ENCODE assay signal across 11 mouse cellular contexts in genomic region chr19:11184121-11184520, GRCm38 (mm10). TPM values are rescaled to one million over a fixed set of nuclear protein-coding genes. Genes with fewer than 3 reads are reported as not detected.
DNase-seq lines count a peak whose midpoint lies in the region; ATAC-seq and TF ChIP-seq lines count a peak whose summit lies in the region.
"Had no signal": no experiment of that assay in that cellular context is flagged by ENCODE, and none has a peak within 500 bp of the region (broad histone marks: within the 10 kb centered on the region; RNA-seq: fewer than 3 reads in every experiment).

No protein-coding gene starts in this region.

- TF ChIP-seq EP300 in MEL (IDR thresholded peaks at IDR 0.05; ENCODE audit: low read depth in 1 of 2, low read length in 2 of 2), result no peak

- H3K27ac ChIP-seq in MEL (ENCODE audit: control insufficient read depth, low read depth, low read length), result no peak overlapping the region
- no peak overlapping the region for H3K27ac ChIP-seq in forebrain, embryonic 13.5 days

- no peaks in the 10 kb centered on the region for H3K36me3 ChIP-seq in MEL (ENCODE audit: control insufficient read depth in 1 of 2, insufficient read depth in 2 of 2, low read length in 2 of 2)
- no peaks in the 10 kb centered on the region for H3K36me3 ChIP-seq in forebrain, embryonic 13.5 days (ENCODE audit: poor library complexity, severe bottlenecking)

- H3K9me3 ChIP-seq in MEL (replicated peaks; ENCODE audit: insufficient read depth, low read length), result no peaks in the 10 kb centered on the region
- no peaks in the 10 kb centered on the region for H3K9me3 ChIP-seq in forebrain, embryonic 13.5 days (replicated peaks)

- H3K9ac ChIP-seq in MEL (ENCODE audit: control insufficient read depth, low read depth, low read length, poor library complexity, severe bottlenecking), result no peak overlapping the region
- H3K9ac ChIP-seq in forebrain, embryonic 13.5 days, result no peak overlapping the region

- peak; percentile 32 for DNase-seq in layer of hippocampus, adult 11-12 months (ENCODE audit: low spot score)
- no peak for DNase-seq in layer of hippocampus, postnatal 36 days
- DNase-seq in MEL (ENCODE audit: low read depth, low spot score), result peak; percentile 19
- peak; percentile 5 for DNase-seq in brain, embryonic 14.5 days (ENCODE audit: low read depth)
- peak; percentile 20 for DNase-seq in lung, postnatal 25 days (ENCODE audit: low spot score)
- DNase-seq in cerebellum, adult 18-20 months, result no peak

- H3K4me2 ChIP-seq in forebrain, embryonic 13.5 days, result no peak overlapping the region

- H3K27me3 ChIP-seq in MEL (ENCODE audit: control insufficient read depth in 1 of 2, insufficient read depth in 2 of 2, low read length in 2 of 2), result no peaks in the 10 kb centered on the region
- no peaks in the 10 kb centered on the region for H3K27me3 ChIP-seq in forebrain, embryonic 13.5 days

- 18% methylated on average over 5 of the region's 5 CpGs for WGBS in forebrain, embryonic 13.5 days

- peak; percentile 21 to 32 (median 26); a peak in 3 of 6 replicates for TF ChIP-seq CTCF in MEL (IDR thresholded peaks at IDR 0.05 in 2 of 3, conservative IDR thresholded peaks at IDR 0.05 in 1 of 3; ENCODE audit: control insufficient read depth in 1 of 3, insufficient read depth in 1 of 3, low read depth in 2 of 3, low read length in 3 of 3, poor library complexity in 1 of 3, severe bottlenecking in 1 of 3)
- peak; percentile 17; the same call in 1 of the 2 replicates for TF ChIP-seq CTCF in brain, embryonic 14.5 days (IDR thresholded peaks at IDR 0.05; ENCODE audit: borderline replicate concordance, extremely low read depth, insufficient read depth, insufficient read length)

- peak; percentile 36 for TF ChIP-seq RAD21 in MEL (IDR thresholded peaks at IDR 0.05; ENCODE audit: low read depth, low read length)

- no peak for TF ChIP-seq POLR2A in MEL (IDR thresholded peaks at IDR 0.05; ENCODE audit: control insufficient read depth in 1 of 2, insufficient read depth in 1 of 2, low read depth in 1 of 2, low read length in 2 of 2, poor library complexity in 1 of 2)
- TF ChIP-seq POLR2A in brain, embryonic 14.5 days (IDR thresholded peaks at IDR 0.05; ENCODE audit: borderline replicate concordance, extremely low read depth, insufficient read depth, insufficient read length, poor library complexity, severe bottlenecking), result no peak

- no peaks in the 10 kb centered on the region for H3K79me2 ChIP-seq in MEL (ENCODE audit: control insufficient read depth, insufficient read depth, low read length, poor library complexity)

- no peak for ATAC-seq in forebrain, embryonic 13.5 days
- ATAC-seq in cerebellum, adult (ENCODE audit: insufficient number of reproducible peaks, low FRiP score, low TSS enrichment), result no peak

- H3K4me3 ChIP-seq in MEL (ENCODE audit: control insufficient read depth in 1 of 2, insufficient read depth in 1 of 2, low read depth in 2 of 2, low read length in 2 of 2), result no peak overlapping the region
- H3K4me3 ChIP-seq in forebrain, embryonic 13.5 days, result no peak overlapping the region

- H3K4me1 ChIP-seq in MEL (ENCODE audit: control insufficient read depth in 1 of 2, insufficient read depth in 2 of 2, low read length in 2 of 2), result no peaks in the 10 kb centered on the region
- H3K4me1 ChIP-seq in forebrain, embryonic 13.5 days, result no peaks in the 10 kb centered on the region

TF ChIP-seq in MEL, 35 proteins besides CTCF, POLR2A, EP300 and RAD21:
- TF ChIP-seq SMC3 (IDR thresholded peaks at IDR 0.05; ENCODE audit: low read depth, low read length) (0 out of 2 replicates have a peak, but pooled peaks have one; percentile 9), RCOR1 (IDR thresholded peaks at IDR 0.05; ENCODE audit: low read depth, low read length) (no peak)

RNA-seq across cellular contexts. Expression of gene Ms4a13, which starts 12.4 kb away (rescaled TPM):
- total RNA-seq in layer of hippocampus, postnatal 36 days (2021), result not detected
- not detected in 2 replicates for total RNA-seq in MEL (2012; rRNA removed)
- not detected for polyA plus RNA-seq in MEL (2012; ENCODE audit: insufficient read depth in 1 of 2, insufficient read length in 2 of 2, low read depth in 1 of 2, low replicate concordance in 2 of 2, missing spikeins in 1 of 2)
- polyA plus RNA-seq in brain, embryonic 14.5 days (2012; rRNA removed), result not detected in 2 replicates
- not detected in 2 replicates for polyA plus RNA-seq in forebrain, embryonic 13.5 days (2015; fragmentation: Nextera tagmentation; extraction: Ambion mirVana)
- total RNA-seq: layer of hippocampus, adult 18-20 months had no signal
- polyA plus RNA-seq: embryonic facial prominence, embryonic 14.5 days; neural tube, embryonic 11.5 days had no signal

RNA-seq across cellular contexts. Expression of gene 1700025F22Rik, which starts 19.0 kb away (rescaled TPM):
- total RNA-seq in layer of hippocampus, postnatal 36 days (2021), result not detected
- total RNA-seq in MEL (2012; rRNA removed), result not detected in 2 replicates
- polyA plus RNA-seq in MEL (2012; ENCODE audit: insufficient read depth in 1 of 2, insufficient read length in 2 of 2, low read depth in 1 of 2, low replicate concordance in 2 of 2, missing spikeins in 1 of 2), result not detected
- not detected in 2 replicates for polyA plus RNA-seq in brain, embryonic 14.5 days (2012; rRNA removed)
- polyA plus RNA-seq in forebrain, embryonic 13.5 days (2015; fragmentation: Nextera tagmentation; extraction: Ambion mirVana), result not detected in 2 replicates
- total RNA-seq: layer of hippocampus, adult 18-20 months had no signal
- polyA plus RNA-seq: embryonic facial prominence, embryonic 14.5 days; neural tube, embryonic 11.5 days had no signal

RNA-seq across cellular contexts. Expression of gene Ms4a12, which starts 48.1 kb away (rescaled TPM):
- total RNA-seq in layer of hippocampus, postnatal 36 days (2021), result not detected
- total RNA-seq in MEL (2012; rRNA removed), result not detected in 2 replicates
- not detected for polyA plus RNA-seq in MEL (2012; ENCODE audit: insufficient read depth in 1 of 2, insufficient read length in 2 of 2, low read depth in 1 of 2, low replicate concordance in 2 of 2, missing spikeins in 1 of 2)
- not detected in 2 replicates for polyA plus RNA-seq in brain, embryonic 14.5 days (2012; rRNA removed)
- not detected in 2 replicates for polyA plus RNA-seq in forebrain, embryonic 13.5 days (2015; fragmentation: Nextera tagmentation; extraction: Ambion mirVana)
- total RNA-seq: layer of hippocampus, adult 18-20 months had no signal
- polyA plus RNA-seq: embryonic facial prominence, embryonic 14.5 days; neural tube, embryonic 11.5 days had no signal

RNA-seq across cellular contexts. Expression of gene 1700017D01Rik, which starts 53.4 kb away (rescaled TPM):
- total RNA-seq in layer of hippocampus, postnatal 36 days (2021), result not detected
- not detected in 2 replicates for total RNA-seq in MEL (2012; rRNA removed)
- polyA plus RNA-seq in MEL (2012; ENCODE audit: insufficient read depth in 1 of 2, insufficient read length in 2 of 2, low read depth in 1 of 2, low replicate concordance in 2 of 2, missing spikeins in 1 of 2), result not detected
- not detected in 2 replicates for polyA plus RNA-seq in brain, embryonic 14.5 days (2012; rRNA removed)
- not detected in 2 replicates for polyA plus RNA-seq in forebrain, embryonic 13.5 days (2015; fragmentation: Nextera tagmentation; extraction: Ambion mirVana)
- total RNA-seq: layer of hippocampus, adult 18-20 months had no signal
- polyA plus RNA-seq: embryonic facial prominence, embryonic 14.5 days; neural tube, embryonic 11.5 days had no signal

Comparison
In these comparisons a context has a peak if more than half of its experiments do, and no peak if none do; other contexts are left out.
1. DNase-seq: peak in layer of hippocampus, adult 11-12 months (single experiment), MEL (single experiment), brain, embryonic 14.5 days (single experiment) and lung, postnatal 25 days (single experiment); none in layer of hippocampus, postnatal 36 days (0 of 2) and cerebellum, adult 18-20 months (0 of 2).